Mouse (Mus musculus) erythroblast, embryonic 14.5 days (primary cell): ENCODE data around the gene C2cd3. TPM values are rescaled to one million over a fixed set of nuclear protein-coding genes. Genes with fewer than 3 reads are reported as not detected.

ENCODE experiments used
- H3K27me3 ChIP-seq: 2 replicates; pipeline ENCODE4 v1.6.1; 2012; ENCODE audit warnings: inconsistent platforms; ENCODE audit not compliant: control insufficient read depth
- H3K36me3 ChIP-seq: 2 replicates; pipeline ENCODE4 v1.6.1; 2012; ENCODE audit warnings: mild to moderate bottlenecking, inconsistent platforms; ENCODE audit not compliant: control insufficient read depth
- H3K4me1 ChIP-seq: 2 replicates; pipeline ENCODE4 v1.6.1; 2012; ENCODE audit warnings: inconsistent platforms; ENCODE audit not compliant: control insufficient read depth
- H3K4me3 ChIP-seq: replicated peaks from 2 replicates; pipeline ENCODE3; 2012; ENCODE audit warnings: moderate library complexity, mild to moderate bottlenecking, inconsistent platforms
- H3K9me3 ChIP-seq: 2 replicates; pipeline ENCODE4 v1.6.1; 2012; ENCODE audit warnings: low read length, inconsistent platforms, mixed read lengths; ENCODE audit not compliant: control insufficient read depth
- GATA1 ChIP-seq: IDR thresholded peaks from 2 replicates; pipeline ENCODE4 v1.6.1; 2012; ENCODE audit warnings: low read length, inconsistent platforms, mixed read lengths
- TAL1 ChIP-seq: IDR thresholded peaks from 3 replicates; pipeline ENCODE4 v1.6.1; 2012; ENCODE audit warnings: low read length, inconsistent platforms, mixed read lengths
- polyA plus RNA-seq: library from polyadenylated mRNA; stranded (reverse); fragments of >175 nt; gene quantifications from 2 replicates; pipeline ENCODE4 v1.2.3, GENCODE M21; 2012

C2cd3 gene
- polyA plus RNA-seq, 1 experiment, result 3.1 TPM

DNA sequence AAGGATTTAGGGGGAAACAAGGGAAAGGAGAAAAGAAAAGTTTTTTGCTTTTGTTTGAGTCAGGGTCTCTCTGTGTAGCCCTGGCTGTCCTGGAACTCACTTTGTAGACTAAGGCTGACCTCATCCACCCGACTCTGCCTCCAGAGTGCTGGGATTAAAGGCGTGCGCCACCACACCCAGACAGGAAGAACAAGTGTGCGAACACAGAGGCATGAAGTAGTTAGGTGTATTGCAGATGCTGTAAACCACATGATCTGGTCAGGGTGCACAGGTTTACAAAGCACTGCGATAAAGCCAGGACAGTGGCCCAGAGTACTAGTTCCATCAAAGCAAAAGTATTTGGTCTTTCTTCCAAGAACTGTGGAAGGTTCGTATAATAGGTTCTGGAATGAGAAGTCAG is 61.3 kb downstream of the C2cd3 start:
- H3K9me3 ChIP-seq, result no peaks in the 10 kb centered on the region
- TF ChIP-seq GATA1 (no peak), TAL1 (no peak)
- H3K36me3 ChIP-seq, result peaks cover 99% of the 10 kb centered on the region
- H3K4me3 ChIP-seq, result no peak overlapping the region
- H3K27me3 ChIP-seq, result no peaks in the 10 kb centered on the region
- peaks cover 23% of the 10 kb centered on the region for H3K4me1 ChIP-seq

DNA sequence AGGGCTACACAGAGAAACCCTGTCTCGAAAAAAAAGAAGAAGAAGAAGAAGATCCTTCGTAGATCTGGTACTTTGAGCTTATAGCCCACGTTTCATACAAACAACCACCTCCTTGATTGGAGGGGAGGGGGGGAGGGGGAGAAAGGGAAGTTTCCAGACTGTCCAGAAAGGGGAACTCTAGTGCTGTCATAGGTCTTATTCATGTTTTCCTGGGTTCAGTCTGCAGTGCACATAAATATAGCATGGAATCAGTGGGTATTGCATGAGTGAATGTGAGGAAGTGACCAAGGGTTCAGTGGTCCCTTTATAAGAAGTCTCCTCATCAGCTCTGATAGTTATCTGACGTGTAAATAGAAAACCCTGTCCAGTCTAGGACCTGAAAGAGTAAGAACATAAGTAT is 71.7 kb downstream of the C2cd3 start:
- Histone ChIP-seq H3K9me3 (no peaks in the 10 kb centered on the region), H3K27me3 (no peaks in the 10 kb centered on the region), H3K4me1 (peaks cover 2% of the 10 kb centered on the region; the same call in 1 of the 2 replicates), H3K36me3 (peaks cover 92% of the 10 kb centered on the region), H3K4me3 (no peak overlapping the region)
- TF ChIP-seq GATA1 (no peak), TAL1 (no peak)

DNA sequence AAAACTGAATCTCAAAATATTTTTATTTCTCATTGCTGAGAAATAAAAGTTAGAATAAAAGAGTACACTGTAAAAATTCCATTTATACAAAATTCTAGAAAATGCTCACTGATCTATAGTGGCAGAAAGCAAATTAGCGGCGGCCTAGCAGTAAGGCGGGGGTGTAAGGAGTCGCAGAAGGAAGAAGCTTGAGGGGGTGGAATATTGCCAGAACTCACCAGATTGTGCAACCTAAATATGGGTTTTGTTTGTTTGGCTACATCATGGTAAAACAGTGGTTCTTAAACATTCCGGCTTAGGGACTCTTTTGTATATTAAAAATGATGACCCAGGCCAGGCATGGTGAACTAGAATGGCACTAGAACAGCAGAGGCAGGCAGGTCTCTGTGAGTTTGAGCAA is 74.2 kb downstream of the C2cd3 start:
- TF ChIP-seq GATA1 (no peak), TAL1 (no peak)
- Histone ChIP-seq H3K4me3 (no peak overlapping the region), H3K4me1 (peaks cover 3% of the 10 kb centered on the region; the same call in 1 of the 2 replicates), H3K36me3 (peaks cover 95% of the 10 kb centered on the region), H3K27me3 (no peaks in the 10 kb centered on the region), H3K9me3 (no peaks in the 10 kb centered on the region)

DNA sequence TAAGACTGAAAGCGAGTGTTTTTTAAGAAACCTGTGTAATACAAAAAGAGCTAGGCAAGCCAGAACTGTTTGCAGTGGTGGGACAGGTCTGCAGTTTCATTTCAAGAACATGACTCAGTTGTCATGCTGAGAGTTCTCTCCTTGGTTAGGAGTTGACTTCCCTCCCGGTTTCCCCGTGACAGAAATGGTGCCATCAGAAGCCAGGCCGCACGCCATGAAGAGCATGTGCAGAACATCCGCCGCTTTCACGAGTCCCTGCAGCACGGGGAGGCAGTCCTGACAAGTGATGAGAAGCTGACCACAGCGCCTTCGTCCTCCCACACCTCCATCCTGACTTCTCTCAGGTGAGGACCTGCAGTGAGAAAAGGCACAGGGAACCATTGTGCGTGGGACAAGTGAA is 76.5 kb downstream of the C2cd3 start:
- H3K27me3 ChIP-seq, result no peaks in the 10 kb centered on the region
- H3K9me3 ChIP-seq, result no peaks in the 10 kb centered on the region
- H3K4me3 ChIP-seq, result no peak overlapping the region
- TF ChIP-seq GATA1 (no peak), TAL1 (no peak)
- peaks cover 95% of the 10 kb centered on the region for H3K36me3 ChIP-seq
- peaks cover 3% of the 10 kb centered on the region; the same call in 1 of the 2 replicates for H3K4me1 ChIP-seq

DNA sequence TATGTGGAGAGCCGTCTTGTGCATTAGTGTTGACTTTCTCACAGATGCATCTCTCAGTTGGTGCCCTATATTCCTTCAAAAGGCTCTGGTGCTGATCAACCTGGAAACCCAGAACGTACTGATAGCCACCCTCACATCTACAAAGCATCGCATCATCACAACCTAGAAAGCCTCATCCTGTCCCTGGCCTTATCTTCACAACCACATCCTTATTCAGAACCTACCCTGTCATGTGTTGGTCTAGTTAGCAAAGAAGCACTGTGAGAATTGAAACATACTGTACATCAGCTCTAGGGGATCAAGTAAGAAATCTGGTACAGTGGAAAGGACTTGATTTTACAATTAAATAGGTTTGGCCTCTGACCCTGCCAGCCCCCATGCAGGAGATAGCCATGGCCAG is 77.0 kb downstream of the C2cd3 start:
- Histone ChIP-seq H3K9me3 (no peaks in the 10 kb centered on the region), H3K27me3 (no peaks in the 10 kb centered on the region), H3K4me3 (no peak overlapping the region), H3K36me3 (peaks cover 95% of the 10 kb centered on the region), H3K4me1 (peaks cover 3% of the 10 kb centered on the region; the same call in 1 of the 2 replicates)
- TF ChIP-seq TAL1 (no peak), GATA1 (no peak)

DNA sequence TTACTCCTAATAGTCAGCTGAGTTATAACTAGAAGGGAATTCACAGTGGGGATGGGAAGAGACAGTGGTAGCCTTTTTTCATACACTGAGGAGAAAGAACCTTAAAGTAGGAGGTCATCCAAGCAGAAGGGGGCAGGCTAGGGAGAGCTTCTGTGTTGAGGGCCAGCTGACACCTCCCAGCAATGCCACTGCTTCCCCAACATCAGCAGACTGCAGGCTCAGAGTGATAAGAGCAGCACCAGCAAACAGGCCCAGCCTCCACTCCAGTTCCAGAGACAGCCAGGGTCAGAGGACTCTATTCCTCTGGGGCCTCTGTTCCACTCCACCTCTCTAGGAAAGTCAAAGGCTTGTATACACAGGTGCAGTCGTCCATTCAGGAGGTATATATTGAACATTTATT is 86.1 kb downstream of the C2cd3 start:
- Histone ChIP-seq H3K9me3 (no peaks in the 10 kb centered on the region), H3K27me3 (no peaks in the 10 kb centered on the region), H3K4me1 (peaks cover 74% of the 10 kb centered on the region), H3K36me3 (peaks cover 97% of the 10 kb centered on the region), H3K4me3 (peak overlapping the region; percentile 44)
- TF ChIP-seq GATA1 (peak; percentile 72), TAL1 (peak; percentile 44)

DNA sequence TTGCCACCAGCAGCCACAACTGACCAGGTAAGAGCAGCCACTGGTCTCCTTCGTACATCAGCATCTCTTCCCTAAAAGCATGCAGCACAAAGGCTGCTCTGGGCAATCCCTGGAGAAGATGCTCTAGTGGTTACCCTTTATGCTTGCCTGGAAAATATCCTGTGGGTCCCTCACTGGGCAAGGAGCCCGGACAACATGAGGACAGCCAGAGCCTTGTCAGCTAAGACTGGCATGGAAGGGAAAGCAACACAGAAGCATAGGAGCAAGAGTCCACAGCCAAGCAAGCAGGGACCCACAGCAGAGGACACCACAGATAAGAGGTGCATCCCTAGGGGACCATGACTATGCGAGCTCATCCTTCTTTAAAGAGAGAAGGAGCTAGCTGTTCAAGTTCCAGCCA is 87.8 kb downstream of the C2cd3 start:
- Histone ChIP-seq H3K4me1 (peaks cover 91% of the 10 kb centered on the region), H3K36me3 (peaks cover 97% of the 10 kb centered on the region), H3K9me3 (no peaks in the 10 kb centered on the region), H3K27me3 (no peaks in the 10 kb centered on the region), H3K4me3 (peak overlapping the region; percentile 11)
- TF ChIP-seq GATA1, result no peak
- no peak for TF ChIP-seq TAL1

DNA sequence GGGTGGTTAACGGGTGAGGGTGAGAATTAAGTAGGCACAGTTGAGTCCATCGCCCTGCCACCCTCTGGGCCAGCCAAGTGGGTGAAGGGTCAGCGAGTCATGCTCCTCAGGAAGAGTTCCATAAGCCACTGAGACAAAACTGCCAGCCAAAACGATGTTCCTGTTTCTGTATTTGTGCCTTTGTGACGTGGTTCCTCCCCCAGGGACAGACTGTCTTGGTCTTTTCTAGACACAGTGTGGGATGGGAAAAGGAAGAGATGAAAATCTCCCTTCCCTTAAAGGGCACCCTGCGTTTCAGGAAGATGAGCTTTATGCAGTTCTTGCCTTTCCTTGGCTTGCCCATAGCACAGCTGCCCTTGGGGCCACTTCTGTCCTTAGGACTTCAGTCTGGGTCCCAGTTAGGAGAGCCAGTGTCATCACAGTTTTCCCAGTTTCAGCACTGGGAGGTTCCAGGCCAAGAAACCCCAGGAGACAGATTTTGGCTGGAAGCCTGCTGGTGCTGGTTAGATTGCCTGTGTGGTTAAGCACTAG is 89.7 kb downstream of the C2cd3 start:
- Histone ChIP-seq H3K36me3 (peaks cover 97% of the 10 kb centered on the region), H3K27me3 (no peaks in the 10 kb centered on the region), H3K9me3 (no peaks in the 10 kb centered on the region), H3K4me1 (peaks cover 99% of the 10 kb centered on the region), H3K4me3 (no peak overlapping the region)
- TF ChIP-seq GATA1 (no peak), TAL1 (no peak)

DNA sequence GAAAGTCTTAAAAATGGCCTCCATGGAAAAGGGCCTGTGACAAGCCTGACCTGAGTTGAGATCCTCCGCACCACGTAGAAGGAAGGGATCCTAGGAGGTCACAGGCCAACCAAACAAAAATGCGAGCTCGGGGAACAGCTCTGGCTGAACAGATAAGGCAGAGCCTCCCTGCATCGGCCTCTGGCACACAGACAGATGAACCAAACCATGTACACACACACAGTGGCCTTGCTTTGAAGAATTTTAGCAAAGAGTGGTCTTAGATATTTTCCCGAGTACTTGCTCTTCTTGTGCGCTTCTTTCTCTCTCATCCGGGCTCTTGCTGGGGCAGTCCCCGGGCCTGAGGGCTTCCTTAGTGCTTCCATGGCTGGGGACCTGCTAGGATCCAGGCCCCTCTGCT is 91.2 kb downstream of the C2cd3 start:
- H3K9me3 ChIP-seq, result no peaks in the 10 kb centered on the region
- TF ChIP-seq TAL1 (peak; percentile 81), GATA1 (peak; percentile 92)
- peaks cover 99% of the 10 kb centered on the region for H3K4me1 ChIP-seq
- H3K27me3 ChIP-seq, result no peaks in the 10 kb centered on the region
- peaks cover 87% of the 10 kb centered on the region for H3K36me3 ChIP-seq
- peak overlapping the region; percentile 77 for H3K4me3 ChIP-seq

DNA sequence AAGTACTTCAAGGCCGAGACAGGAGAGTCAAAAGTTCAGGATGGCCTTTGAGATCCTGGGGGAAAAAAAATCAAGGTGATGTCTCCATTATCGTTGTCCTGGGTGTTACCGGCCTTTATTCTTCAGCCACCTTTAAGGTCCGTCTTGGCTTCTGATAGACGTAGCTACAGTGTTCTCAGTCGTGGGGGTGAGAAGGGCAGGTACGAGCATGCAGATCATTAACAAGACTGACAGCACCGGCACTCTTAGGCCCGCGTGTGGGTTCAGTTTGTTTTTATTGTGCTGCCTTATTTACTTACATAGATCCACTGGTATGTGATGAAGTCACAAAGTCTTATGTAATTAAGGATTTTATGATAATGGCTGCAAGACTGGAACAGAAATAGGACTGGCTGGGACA is 91.7 kb downstream of the C2cd3 start:
- Histone ChIP-seq H3K4me3 (peak overlapping the region; percentile 77), H3K4me1 (peaks cover 99% of the 10 kb centered on the region), H3K27me3 (no peaks in the 10 kb centered on the region), H3K36me3 (peaks cover 89% of the 10 kb centered on the region), H3K9me3 (no peaks in the 10 kb centered on the region)
- no peak for TF ChIP-seq GATA1
- TF ChIP-seq TAL1, result no peak
